Comparison of ENCODE assay signal across 8 mouse cellular contexts in the genomic region with DNA sequence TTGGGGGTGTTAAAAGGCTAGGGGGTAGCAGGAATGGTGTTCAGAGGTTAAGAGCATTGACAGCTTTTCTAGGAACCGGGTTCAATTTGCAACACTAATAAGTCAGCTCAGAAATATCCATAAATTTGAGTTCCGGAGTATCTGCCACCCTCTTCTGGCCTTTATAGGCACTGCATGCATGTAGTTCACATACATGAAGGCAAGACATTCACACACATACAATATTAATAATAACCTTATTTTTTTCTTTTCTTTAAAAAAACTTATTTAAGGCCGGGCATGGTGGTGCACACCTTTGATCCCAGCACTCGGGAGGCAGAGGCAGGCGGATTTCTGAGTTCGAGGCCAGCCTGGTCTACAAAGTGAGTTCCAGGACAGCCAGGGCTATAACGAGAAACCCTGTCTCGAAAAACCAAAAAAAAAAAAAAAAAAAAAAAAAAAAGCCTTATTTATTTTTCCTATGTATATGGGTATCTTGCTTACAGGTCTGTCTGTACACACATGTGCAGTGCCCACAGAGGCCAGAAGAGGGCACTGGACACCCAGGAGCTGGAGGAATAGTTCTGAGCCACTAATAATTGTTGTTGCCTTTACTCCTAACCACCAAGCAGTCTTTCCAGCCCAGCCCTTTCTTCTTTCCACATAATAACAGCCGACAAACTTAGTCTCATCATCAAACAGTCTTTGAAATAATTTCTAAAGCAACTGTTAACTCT. TPM values are rescaled to one million over a fixed set of nuclear protein-coding genes. Genes with fewer than 3 reads are reported as not detected.
DNase-seq lines count a peak whose midpoint lies in the region; ATAC-seq lines count a peak whose summit lies in the region.

No protein-coding gene starts in this region.

- no peaks in the 10 kb centered on the region for H3K27me3 ChIP-seq in lung, embryonic 16.5 days (ENCODE audit: control insufficient read depth, insufficient read depth, low read depth, low read length)

- no peaks in the 10 kb centered on the region for H3K9me3 ChIP-seq in lung, embryonic 16.5 days (ENCODE audit: control insufficient read depth, low read length)

- H3K4me1 ChIP-seq in lung, embryonic 16.5 days (replicated peaks; ENCODE audit: control insufficient read depth, insufficient read depth, low read length) = no peaks in the 10 kb centered on the region

- H3K4me2 ChIP-seq in lung, embryonic 16.5 days (ENCODE audit: low read depth, low read length) = no peak overlapping the region

- peak; percentile 73 to 74 for DNase-seq in cerebellum, adult 18-20 months
- DNase-seq in cerebellum, adult 11-12 months = no peak
- DNase-seq in urinary bladder, postnatal 25 days (ENCODE audit: low spot score) = peak; percentile 51
- DNase-seq in urinary bladder, adult 2 months (ENCODE audit: low spot score) = no peak
- peak; percentile 65 for DNase-seq in embryo, embryonic 11 days
- DNase-seq in spleen, adult 18-20 months = peak; percentile 55 to 76

- 94% methylated on average over 9 of the region's 9 CpGs for WGBS in lung, embryonic 16.5 days

- no peak overlapping the region for H3K27ac ChIP-seq in lung, embryonic 16.5 days (ENCODE audit: low read length)

- no peak overlapping the region for H3K9ac ChIP-seq in lung, embryonic 16.5 days (ENCODE audit: low read length)

- peaks cover 73% of the 10 kb centered on the region for H3K36me3 ChIP-seq in lung, embryonic 16.5 days (ENCODE audit: control insufficient read depth, insufficient read depth, low read length)

- peak; percentile 93 for ATAC-seq in inflammation-experienced regulatory T-cells, adult 6 months
- ATAC-seq in lung, embryonic 16.5 days (ENCODE audit: low read depth) = peak; percentile 28; the same call in 1 of the 2 replicates

- no peak overlapping the region for H3K4me3 ChIP-seq in lung, embryonic 16.5 days (ENCODE audit: low read length)

RNA-seq across cellular contexts. Expression of a gene that starts 9.6 kb away (rescaled TPM):
- 404 and 530 TPM in 2 replicates for polyA plus RNA-seq in urinary bladder, adult 2 months (2012; rRNA removed)
- polyA plus RNA-seq in inflammation-experienced regulatory T-cells, adult 6 months (2017; shearing (Covaris generic)) = 100 to 1,000 TPM in 2 of 3 experiments, 10 to 100 TPM in 1; 87.6 to 106 (median 103) TPM
- polyA plus RNA-seq in lung, embryonic 16.5 days (2015; fragmentation: Nextera tagmentation; extraction: Ambion mirVana) = 400 and 403 TPM in 2 replicates

RNA-seq across cellular contexts. Expression of a gene that starts 32.3 kb away (rescaled TPM):
- 29.4 and 29.8 TPM in 2 replicates for polyA plus RNA-seq in urinary bladder, adult 2 months (2012; rRNA removed)
- 1 to 10 TPM; 2.9 to 4.3 (median 3.3) TPM for polyA plus RNA-seq in inflammation-experienced regulatory T-cells, adult 6 months (2017; shearing (Covaris generic))
- polyA plus RNA-seq in lung, embryonic 16.5 days (2015; fragmentation: Nextera tagmentation; extraction: Ambion mirVana) = 30.2 and 33.1 TPM in 2 replicates

RNA-seq across cellular contexts. Expression of a gene that starts 38.3 kb away (rescaled TPM):
- polyA plus RNA-seq in urinary bladder, adult 2 months (2012; rRNA removed) = 22.6 and 26.7 TPM in 2 replicates
- polyA plus RNA-seq in inflammation-experienced regulatory T-cells, adult 6 months (2017; shearing (Covaris generic)) = 10 to 100 TPM; 26.7 to 33.8 (median 27.6) TPM
- polyA plus RNA-seq in lung, embryonic 16.5 days (2015; fragmentation: Nextera tagmentation; extraction: Ambion mirVana) = 29.1 and 33.6 TPM in 2 replicates

Comparison
In these comparisons a context has a peak if more than half of its experiments do, and no peak if none do; other contexts are left out.
1. DNase-seq: peak in cerebellum, adult 18-20 months (2 of 2), urinary bladder, postnatal 25 days (single experiment), embryo, embryonic 11 days (single experiment) and spleen, adult 18-20 months (2 of 2); none in cerebellum, adult 11-12 months (single experiment) and urinary bladder, adult 2 months (single experiment).